Mouse (Mus musculus) right cerebral cortex, postnatal 10 days (tissue): ENCODE results near the gene Vps52.
A peak's percentile ranks its signal among the peaks of the same experiment; 100 is the strongest.

ENCODE experiments used
- DNase-seq, 2 experiments: peaks; one replicate each; pipeline ENCODE4 v3.0.0; 2021; ENCODE audit warnings: low spot score in 2 of 2

Gene Vps52

DNA sequence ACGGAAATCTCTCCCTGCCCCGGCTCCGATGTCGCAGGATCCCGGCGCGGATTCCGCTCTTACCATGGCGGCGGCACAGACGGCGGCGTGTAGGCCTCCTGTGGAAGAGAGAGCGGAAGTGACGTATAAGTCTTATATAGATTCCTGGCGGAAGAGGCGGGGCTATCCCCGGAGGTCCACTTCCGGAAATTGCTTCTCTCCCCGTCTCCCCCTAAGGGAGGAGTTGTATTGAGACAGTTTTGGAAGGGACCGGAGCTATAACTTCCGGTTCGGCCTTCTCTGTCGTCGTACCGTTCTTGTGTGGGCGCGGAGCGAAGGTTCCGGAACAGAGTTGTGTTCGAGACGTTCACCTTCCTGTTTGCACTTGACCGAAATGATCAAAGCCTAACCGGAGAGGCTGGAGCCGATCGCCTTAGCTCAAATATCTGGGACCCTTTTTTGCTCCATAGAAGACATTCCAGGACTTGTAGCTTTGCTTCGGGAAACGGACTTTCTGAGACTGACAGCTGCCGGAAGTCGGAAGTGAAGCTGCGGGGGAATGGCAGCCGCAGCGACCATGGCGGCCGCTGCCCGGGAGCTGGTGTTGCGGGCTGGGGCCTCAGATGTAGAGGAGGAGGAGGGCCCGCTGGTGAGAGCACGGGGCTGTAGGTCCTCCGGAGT lies at the start of gene Vps52, which contains the start of gene Rps18:
TSS of gene Vps52 (plus strand) at position 258 of the 660 bp plus-strand sequence.
TSS of gene Rps18 (minus strand) at position 447 of the 660 bp plus-strand sequence.
- peak; percentile 97 to 98 for DNase-seq

DNA sequence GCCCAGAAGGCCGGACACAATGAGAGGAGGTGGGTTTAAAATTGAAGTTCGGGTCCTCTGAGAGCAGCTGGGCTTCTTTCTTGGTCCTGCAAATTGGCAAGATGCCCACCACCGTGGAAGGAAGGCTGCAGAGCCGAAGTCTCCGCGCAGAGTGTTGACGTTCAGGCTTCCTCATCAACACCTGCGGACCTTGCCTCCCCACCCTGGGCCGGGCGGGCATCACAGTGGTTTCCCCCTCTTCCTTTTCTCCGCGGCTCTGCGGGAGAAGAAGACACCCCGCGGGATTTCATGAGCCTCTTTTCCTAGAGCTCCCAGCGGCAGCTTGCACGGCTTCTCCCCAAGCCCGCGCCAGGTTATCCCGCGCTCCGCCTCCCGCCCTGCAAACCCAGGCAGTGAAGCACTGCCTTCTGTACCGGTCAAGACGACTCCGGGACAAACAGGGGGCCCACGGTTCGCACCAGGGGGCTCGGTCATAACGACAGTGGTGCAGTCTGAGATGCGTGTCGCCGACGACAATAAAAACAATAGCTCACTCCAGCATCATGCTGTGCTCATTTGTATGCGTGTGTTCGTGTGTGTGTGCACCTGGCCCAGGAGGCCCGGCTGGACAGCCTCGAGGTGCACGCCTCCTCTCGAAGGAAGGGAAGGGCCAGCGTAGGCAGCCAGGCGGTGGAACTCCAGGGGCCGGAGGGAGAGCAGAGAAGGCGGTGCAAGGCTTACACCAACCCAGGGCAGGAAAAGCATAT lies 47.1 kb upstream of the Vps52 start:
- peak; percentile 82 to 89 for DNase-seq

DNA sequence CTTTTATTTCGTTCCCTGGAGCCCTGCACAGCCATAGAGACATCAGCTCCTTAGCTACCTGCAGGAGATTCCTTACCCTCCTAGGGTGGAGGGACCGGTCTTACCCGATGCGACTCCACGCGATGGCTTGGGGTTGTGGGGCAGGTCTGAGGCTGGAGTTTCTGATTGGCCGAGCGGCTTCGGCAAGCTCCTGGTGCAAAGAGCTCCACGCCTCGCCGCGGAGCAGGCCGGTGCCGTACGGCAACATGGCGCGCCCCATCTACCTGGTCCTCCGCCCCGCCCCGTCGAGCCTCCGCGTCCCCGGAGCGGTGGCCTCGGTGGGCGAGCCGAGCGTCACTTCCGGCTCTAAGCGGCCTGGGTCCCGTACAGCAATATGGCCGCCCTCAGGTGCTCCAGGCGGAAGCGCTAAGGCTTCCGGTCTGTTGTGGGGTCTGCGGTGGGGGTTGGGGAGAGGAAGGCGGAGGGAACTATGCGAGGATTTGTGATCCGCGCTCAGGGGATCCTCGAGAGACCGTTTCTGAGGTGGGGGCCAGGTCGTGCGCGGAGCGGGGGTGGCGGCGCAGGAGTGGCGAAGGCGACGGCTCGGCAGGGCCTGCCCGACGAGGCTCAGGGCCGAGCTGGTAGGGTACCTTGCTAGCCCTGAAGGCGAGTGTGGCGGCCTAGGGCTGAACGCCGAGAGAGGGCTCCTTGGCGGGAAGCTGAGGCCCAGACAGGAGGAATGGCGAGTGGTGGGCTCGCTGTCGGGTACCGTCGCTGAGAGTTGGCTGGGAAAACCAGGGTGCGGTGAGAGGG lies 46.3 kb upstream of the Vps52 start, which contains the start of gene Daxx:
TSS of gene Daxx (plus strand) at position 338 of the 792 bp plus-strand sequence.
- DNase-seq = peak; percentile 99

DNA sequence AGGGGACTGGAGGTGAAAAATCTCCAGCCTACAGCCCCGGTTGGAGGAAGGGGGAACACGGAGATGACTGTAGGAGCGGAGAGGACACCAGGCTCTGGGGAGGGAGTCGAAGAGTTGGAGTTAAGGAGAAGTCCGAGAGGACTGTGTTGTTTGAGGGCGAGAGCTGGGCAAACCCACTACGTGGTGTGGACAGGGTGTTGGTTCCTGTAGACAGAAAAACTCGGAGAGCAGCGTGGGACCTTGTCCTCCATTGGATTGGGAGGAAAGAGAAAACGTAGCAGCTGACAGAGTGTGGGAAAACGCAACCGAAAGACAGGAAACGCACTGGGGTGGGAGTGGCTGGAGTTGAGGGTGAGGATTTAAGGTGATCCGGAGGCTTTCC lies 45.8 kb upstream of the Vps52 start:
- DNase-seq = peak; percentile 50 to 72

DNA sequence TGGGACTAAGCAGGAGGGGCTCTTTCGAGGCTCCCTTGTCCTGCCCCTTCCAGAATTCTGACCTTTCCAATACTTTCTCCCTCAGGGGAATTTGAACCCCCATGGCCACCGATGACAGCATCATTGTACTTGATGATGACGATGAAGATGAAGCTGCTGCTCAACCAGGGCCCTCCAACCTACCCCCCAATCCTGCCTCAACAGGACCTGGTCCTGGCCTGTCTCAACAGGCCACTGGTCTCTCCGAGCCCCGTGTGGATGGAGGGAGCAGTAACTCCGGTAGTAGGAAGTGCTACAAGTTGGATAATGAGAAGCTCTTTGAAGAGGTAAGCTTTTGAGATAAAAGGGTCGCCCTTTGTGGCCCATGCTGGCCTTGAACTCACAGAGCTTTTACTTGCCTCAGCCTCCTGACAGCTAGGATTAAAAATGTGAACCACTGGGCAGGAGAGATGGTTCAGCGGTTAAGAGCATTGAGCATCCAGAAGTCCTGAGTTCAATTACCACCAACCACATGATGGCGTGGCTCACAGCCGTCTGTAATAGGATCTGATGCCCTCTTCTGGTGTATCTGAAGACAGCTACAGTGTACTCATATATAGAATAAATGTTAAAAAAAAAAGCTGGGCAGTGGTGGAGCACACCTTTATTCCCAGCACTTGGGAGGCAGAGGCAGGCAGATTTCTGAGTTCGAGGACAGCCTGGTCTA lies 45.1 kb upstream of the Vps52 start:
- peak in 1 of 2 experiments; percentile 20 for DNase-seq

DNA sequence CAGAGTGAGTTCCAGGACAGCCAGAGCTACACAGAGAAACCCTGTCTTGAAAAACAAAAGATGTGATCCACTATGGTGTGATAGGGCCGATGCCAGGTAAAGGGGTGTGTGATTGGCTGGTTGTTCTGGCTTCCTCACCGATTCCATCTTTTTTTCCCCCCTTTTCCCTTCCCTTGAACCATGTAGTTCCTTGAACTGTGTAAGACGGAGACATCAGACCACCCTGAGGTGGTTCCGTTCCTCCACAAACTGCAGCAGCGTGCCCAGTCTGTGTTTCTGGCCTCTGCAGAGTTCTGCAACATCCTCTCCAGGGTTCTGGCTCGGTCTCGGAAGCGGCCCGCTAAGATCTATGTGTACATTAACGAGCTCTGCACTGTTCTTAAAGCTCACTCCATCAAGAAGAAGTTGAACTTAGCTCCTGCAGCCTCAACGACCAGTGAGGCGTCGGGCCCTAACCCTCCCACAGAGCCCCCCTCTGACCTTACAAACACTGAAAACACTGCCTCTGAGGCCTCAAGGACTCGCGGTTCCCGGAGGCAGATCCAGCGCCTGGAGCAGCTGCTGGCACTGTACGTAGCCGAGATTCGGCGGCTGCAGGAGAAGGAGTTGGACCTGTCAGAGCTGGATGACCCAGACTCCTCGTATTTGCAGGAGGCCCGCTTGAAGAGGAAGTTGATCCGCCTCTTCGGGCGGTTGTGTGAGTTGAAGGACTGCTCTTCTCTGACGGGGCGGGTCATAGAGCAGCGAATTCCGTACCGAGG lies 44.4 kb upstream of the Vps52 start:
- DNase-seq = peak; percentile 25 to 48

DNA sequence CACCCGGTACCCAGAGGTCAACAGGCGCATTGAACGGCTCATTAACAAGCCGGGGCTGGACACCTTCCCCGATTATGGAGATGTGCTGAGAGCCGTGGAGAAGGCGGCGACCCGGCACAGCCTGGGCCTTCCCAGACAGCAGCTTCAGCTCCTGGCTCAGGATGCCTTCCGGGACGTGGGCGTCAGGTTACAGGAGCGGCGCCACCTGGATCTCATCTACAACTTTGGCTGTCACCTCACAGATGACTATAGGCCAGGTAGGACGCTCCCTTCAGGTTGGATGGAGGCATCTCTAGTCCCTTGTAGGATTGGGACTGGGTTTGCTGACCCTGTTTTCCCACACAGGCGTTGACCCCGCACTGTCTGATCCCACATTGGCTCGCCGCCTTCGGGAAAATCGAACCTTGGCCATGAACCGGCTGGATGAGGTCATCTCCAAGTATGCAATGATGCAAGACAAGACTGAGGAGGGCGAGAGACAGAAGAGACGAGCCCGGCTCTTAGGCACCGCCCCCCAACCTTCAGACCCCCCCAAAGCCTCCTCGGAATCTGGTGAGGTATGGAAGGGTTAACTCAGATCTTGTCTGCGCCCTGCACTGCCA lies 43.7 kb upstream of the Vps52 start:
- peak in 1 of 2 experiments; percentile 50 for DNase-seq

DNA sequence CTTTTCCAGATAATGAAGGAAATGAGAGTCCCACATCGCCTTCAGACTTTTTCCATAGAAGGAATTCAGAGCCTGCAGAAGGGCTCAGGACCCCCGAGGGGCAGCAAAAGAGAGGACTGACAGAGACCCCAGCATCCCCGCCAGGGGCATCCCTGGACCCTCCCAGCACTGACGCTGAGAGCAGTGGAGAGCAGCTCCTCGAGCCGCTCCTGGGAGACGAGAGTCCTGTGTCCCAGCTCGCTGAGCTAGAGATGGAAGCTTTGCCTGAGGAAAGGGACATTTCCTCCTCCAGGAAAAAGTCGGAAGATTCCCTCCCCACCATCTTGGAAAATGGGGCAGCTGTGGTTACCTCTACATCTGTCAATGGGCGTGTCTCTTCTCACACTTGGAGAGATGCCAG lies 42.3 kb upstream of the Vps52 start:
- DNase-seq = peak in 1 of 2 experiments; percentile 24

DNA sequence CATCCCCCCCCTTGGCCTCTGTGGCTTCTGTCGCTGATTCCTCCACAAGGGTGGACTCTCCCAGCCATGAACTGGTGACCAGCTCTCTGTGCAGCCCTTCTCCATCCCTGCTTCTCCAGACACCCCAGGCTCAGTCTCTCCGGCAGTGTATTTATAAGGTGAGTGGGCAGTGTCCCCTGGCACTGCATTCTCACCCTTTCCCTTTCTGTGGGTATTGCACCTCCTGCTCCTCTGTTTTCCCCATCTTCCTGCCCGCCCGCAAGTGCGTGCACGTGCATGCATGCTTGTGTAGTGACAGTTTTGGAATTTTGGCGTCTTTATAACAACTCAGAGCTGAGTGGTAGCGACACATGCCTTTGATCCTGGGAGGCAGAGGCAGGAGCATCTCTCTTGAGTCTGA lies 41.7 kb upstream of the Vps52 start:
- DNase-seq = peak in 1 of 2 experiments; percentile 30

DNA sequence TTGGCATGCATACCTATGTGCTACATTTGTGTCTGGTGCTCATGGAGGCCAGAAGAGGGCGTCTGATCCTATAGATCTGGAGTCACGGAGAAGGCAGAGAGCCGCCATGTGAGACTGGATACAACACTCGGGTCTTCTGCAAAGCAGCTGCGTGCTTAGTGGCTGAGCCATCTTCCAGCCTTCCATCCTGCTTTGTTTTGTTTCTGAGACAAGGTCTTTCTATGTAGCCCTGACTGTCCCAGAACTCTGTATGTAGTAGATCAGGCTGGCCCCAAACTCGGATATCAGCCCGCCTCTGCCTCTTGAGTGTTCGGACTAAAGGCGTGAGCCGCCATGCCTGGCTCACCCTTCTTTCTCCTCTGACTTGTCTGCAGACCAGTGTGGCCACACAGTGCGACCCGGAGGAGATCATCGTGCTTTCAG lies 40.6 kb upstream of the Vps52 start:
- DNase-seq = peak in 1 of 2 experiments; percentile 51

DNA sequence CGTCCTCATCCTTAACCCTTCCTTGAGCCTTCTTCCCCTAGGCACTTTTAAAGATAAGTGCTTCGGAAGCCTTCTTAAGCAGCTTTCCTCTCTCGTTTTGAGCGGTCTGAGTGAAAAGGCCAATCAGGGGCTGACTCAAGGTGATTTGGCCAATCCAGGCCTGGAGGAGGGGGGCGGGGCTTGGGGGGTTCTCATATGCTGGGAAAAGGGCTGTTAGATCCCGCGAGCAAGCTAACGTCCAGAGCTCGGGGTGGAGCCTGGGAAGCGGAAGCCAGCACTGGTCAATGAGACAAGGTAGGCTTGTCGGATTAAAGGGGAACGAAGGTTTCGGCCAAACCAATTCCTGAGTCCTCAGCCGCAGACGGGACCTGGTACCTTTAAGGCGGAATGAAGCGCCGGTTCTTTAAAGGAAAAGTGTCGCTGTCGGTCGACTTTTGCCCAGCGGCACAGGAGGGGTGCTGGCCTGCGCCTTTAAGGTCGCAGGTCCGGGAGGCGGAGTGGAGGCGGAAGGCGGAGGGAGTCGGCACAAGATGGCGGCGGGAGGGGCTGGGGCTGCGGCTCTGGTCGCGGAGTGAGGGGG lies 39.9 kb upstream of the Vps52 start, which contains the start of the genes Tapbp and Zbtb22:
TSS of gene Tapbp (plus strand) at position 229 of the 580 bp plus-strand sequence.
TSS of gene Zbtb22 (plus strand) at position 234 of the 580 bp plus-strand sequence.
- peak; percentile 97 to 98 for DNase-seq

DNA sequence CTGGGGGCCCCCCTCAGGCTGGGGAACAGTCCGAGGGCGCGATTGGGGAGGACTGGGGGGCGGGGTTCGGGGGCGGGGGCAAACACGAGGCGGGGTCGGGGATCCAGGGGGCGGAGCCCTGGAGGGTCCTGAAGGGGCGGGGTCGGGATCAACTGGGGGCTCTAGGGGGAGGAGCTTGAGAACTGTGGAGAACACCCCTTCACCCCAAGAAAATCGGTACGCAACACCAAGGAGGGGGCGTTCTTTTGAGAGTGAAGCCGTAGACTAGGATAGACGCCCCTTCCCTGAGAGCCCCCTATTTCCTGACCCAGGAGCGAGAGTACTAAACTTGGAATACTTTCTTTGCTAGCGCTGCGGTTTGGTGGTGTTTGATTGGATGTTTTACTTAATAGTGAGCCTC lies 39.3 kb upstream of the Vps52 start:
- peak in 1 of 2 experiments; percentile 67 for DNase-seq

DNA sequence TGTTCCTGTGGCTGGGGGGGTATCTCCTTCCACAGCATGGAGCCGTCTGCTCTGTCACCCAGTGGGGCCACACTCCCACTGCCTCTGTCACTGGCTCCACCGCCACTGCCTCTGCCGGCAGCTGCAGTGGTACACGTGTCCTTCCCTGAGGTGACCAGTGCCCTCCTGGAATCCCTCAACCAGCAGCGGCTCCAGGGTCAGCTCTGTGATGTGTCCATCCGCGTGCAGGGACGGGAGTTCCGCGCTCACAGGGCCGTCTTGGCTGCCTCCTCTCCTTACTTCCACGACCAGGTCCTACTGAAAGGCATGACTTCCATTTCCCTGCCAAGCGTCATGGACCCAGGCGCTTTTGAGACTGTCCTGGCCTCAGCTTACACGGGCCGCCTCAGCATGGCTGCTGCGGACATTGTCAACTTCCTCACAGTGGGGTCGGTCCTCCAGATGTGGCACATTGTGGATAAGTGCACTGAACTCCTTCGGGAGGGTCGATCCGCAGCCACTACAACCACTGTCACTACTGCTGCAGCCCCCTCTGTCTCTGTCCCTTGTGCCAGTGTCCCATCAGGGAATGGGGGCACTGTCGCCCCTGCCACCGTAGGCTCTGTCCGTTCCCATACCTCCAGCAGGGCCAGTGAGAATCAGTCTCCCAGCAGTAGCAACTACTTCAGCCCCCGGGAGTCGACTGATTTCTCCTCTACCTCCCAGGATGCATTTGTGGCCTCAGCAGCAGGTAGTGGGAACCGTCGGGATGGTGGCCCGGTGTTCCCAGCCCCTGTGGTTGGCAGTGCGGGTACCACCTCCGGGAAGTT lies 38.6 kb upstream of the Vps52 start:
- DNase-seq = peak in 1 of 2 experiments; percentile 60

DNA sequence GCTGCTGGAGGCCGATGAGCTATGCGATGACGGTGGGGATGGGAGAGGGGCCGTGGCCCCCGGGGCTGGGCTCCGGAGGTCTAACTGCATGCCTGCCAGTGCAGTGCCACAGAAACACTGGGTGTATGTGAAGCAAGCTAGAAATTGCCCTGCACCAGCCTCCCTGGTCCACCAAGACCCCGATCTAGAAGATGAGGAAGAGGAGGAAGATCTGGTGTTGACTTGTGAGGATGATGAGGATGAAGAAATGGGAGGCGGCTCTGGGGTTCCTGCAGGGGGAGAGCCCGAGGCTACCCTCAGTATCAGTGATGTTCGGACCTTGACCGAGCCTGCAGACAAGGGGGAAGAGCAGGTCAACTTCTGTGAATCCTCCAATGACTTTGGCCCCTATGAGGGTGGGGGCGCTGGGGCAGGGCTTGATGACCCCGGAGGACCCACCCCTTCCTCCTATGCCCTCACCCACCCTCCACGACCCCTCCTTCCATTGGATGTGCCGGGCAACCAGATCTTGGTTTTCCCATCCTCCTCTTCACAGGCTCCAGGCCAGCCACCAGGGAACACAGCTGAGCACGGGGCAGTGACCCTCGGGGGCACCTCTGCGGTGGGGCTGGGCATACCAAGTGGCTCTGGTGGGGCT lies 37.8 kb upstream of the Vps52 start:
- peak in 1 of 2 experiments; percentile 43 for DNase-seq

DNA sequence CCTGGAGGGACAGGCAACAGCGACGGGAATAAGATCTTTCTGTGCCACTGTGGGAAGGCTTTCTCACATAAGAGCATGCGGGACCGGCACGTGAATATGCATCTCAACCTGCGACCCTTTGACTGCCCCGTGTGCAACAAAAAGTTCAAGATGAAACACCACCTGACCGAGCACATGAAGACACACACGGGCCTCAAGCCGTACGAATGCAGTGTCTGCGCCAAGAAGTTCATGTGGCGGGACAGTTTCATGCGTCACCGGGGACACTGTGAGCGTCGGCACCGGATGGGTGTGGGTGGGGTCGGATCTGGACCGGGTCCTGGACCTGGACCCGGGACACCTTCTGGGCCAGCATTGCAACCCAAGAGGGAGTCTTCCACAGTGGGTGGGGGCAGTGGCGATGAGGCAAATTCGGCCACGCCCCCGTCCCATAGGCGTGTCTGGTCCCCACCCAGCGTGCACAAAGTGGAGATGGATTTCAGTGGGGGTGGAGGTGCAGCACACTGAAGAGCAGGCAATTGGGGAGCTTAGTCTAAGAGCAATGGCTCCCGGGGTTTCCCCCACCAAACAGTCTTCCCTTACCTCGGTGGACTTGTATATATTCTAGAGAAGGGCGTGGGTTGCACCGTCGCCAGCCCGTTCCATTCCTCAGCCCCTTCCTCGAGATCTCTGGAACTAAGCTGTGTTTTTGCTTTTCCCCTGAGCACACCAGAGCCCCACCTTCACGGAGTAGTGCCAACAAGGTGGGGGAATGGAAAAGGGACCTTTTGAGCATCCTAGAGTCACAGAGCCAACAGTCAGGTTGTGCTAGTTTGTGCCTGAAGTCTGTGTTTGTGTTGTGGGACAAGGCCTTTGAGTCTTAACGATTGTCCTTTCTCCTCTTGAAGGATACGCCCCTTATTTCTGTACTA lies 37.1 kb upstream of the Vps52 start:
- peak; percentile 33 to 46 for DNase-seq

DNA sequence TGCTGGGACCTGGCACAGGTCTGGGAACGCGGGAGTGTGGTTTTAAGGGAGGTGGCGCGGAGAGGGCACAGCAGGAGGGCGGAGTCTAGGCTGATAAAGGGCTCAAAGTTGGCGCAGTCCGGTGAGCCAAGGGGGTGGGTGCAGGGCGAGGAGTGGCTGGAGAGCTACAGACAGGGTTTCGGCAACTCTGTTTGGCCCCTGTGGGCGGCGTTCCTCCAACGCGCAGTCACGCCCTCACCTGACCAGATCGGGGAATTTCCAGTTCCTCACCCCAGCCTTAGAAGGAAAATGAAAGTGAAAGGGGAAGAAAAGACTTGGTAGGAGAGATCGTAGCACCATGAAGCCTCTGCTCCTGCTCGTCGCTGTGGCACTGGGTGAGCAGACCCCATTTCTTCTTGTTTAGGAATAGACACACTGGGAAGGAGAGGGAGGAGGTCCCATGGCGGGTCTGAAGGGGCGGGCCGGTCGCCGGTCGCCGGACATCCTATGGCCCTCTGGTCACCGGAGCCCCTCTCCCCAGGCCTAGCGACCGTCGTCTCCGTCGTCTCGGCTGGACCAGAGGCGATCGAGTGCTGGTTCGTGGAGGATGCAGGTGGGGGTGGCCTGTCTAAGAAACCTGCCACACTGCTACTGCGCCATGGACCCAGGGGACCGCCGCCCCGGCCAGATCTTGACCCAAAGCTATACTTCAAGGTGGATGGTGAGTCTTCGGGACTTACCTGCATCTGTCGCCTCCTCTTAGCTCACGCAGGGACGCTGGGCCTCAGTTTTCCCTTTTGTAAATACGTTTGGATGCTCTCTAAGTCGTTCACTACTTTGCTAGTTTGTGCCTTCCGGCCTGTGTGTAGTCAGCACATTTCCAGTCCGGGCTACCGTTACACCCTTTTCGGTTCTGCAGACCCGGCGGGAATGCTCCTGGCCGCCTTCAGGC lies 36.0 kb upstream of the Vps52 start:
- DNase-seq = peak; percentile 59 to 65
